Mouse (Mus musculus) adrenal gland, adult 8-10 months (tissue): Measurements from ENCODE around the gene Phf24. TPM values are rescaled to one million over a fixed set of nuclear protein-coding genes. Genes with fewer than 3 reads are reported as not detected.

ENCODE experiments used
- total RNA-seq, 4 experiments: library from RNA; stranded (reverse); gene quantifications; 2 replicates each; pipeline ENCODE4 v1.2.4; 2022

Gene Phf24
- total RNA-seq, 4 experiments from 2014 or later: 3.1 to 4.5 (median 3.8) TPM

Other genes starting within 250 kb of the Phf24 start
- gene 4930578G10Rik, start 181.1 kb upstream of the Phf24 start, total RNA-seq: 1 to 10 TPM in 1 of 4 experiments, under 1 TPM in 1, not detected in 2; 0.67 to 1.4 TPM
- 1 to 10 TPM; 1.8 to 7.0 (median 3.1) TPM for gene Ccl19, start 160.1 kb upstream of the Phf24 start, total RNA-seq
- 10 to 100 TPM in 1 of 4 experiments, 1 to 10 TPM in 3; 4.1 to 10.2 (median 6.4) TPM for gene Ccl21a, start 142.7 kb upstream of the Phf24 start, total RNA-seq
- gene Fam205a1, start 62.8 kb upstream of the Phf24 start, total RNA-seq: not detected
- gene Gm12394, start 59.9 kb upstream of the Phf24 start, total RNA-seq: under 1 TPM; 0.14 to 0.52 (median 0.22) TPM
- gene Fam205c, start 42.4 kb upstream of the Phf24 start, total RNA-seq: not detected
- gene Dnajb5, start 33.2 kb downstream of the Phf24 start, total RNA-seq: 10 to 100 TPM; 12.9 to 20.5 (median 18.2) TPM
- not detected for gene 1700022I11Rik, start 52.9 kb downstream of the Phf24 start, total RNA-seq
- gene Vcp, start 83.8 kb downstream of the Phf24 start, total RNA-seq: 100 to 1,000 TPM; 290 to 420 (median 339) TPM
- 10 to 100 TPM in 2 of 4 experiments, 1 to 10 TPM in 2; 8.0 to 17.8 (median 12.5) TPM for gene Fancg, start 93.8 kb downstream of the Phf24 start, total RNA-seq
- gene Pigo, start 109.2 kb downstream of the Phf24 start, total RNA-seq: 10 to 100 TPM; 14.8 to 30.8 (median 22.5) TPM
- 100 to 1,000 TPM; 204 to 262 (median 242) TPM for gene Stoml2, start 115.0 kb downstream of the Phf24 start, total RNA-seq
- 10 to 100 TPM; 49.5 to 64.9 (median 61.1) TPM for gene Fam214b, start 129.6 kb downstream of the Phf24 start, total RNA-seq
- gene Unc13b, start 142.3 kb downstream of the Phf24 start, total RNA-seq: 10 to 100 TPM; 17.2 to 33.9 (median 22.9) TPM